In the genomic region with DNA sequence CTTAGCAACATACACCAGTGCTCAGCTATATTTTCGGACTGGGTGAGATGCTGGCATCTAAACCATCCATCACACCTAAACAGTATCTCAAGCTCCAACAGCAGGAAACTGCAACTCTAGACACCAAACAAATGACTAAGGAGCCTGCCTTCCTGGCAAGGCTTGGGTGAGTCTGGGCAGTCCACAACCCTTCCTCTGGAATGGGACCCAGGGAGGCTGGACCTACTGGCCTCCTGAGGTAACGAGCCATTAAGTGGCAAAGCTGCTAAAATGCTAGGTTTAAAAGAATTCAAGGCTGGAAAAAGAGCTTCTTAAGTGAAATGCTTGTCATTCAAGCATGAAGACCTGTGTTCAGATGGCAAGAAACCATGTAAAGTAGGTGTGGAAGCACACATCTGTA, we compare ENCODE assay signal across 23 mouse cellular contexts.
"Had no signal": no experiment of that assay in that cellular context is flagged by ENCODE, and none has a peak within 500 bp of the region (broad histone marks: within the 10 kb centered on the region; RNA-seq: fewer than 3 reads in every experiment).

No protein-coding gene starts in this region.

- H3K27ac ChIP-seq: layer of hippocampus, adult 2 months; limb, embryonic 10.5 days; limb, embryonic 13.5 days; liver, embryonic 12.5 days; liver, embryonic 15.5 days; lung, embryonic 15.5 days; midbrain, embryonic 10.5 days; midbrain, embryonic 13.5 days; neural tube, embryonic 13.5 days; stomach, postnatal 0 days had no signal

- H3K4me2 ChIP-seq: limb, embryonic 13.5 days; liver, embryonic 12.5 days; liver, embryonic 15.5 days; lung, embryonic 15.5 days; midbrain, embryonic 13.5 days; neural tube, embryonic 13.5 days had no signal

- ATAC-seq: inflammation-experienced regulatory T-cells, adult 6 months; intestine, embryonic 16.5 days; liver, embryonic 12.5 days; midbrain, embryonic 13.5 days; midbrain, embryonic 16.5 days had no signal

- DNase-seq: layer of hippocampus, adult 9-11 months; liver; lung, adult 18-20 months; lung, postnatal 10 days; lung, postnatal 36 days; thymus, adult 2 months; thymus, postnatal 14 days; thymus, postnatal 4 days had no signal

- H3K9me3 ChIP-seq: limb, embryonic 10.5 days; limb, embryonic 13.5 days; liver, embryonic 12.5 days; liver, embryonic 15.5 days; lung, embryonic 15.5 days; megakaryocyte, embryonic 14.5 days; midbrain, embryonic 10.5 days; midbrain, embryonic 13.5 days; neural tube, embryonic 13.5 days had no signal

- H3K9ac ChIP-seq: limb, embryonic 13.5 days; liver, embryonic 12.5 days; liver, embryonic 15.5 days; lung, embryonic 15.5 days; midbrain, embryonic 13.5 days; neural tube, embryonic 13.5 days had no signal

- H3K27me3 ChIP-seq: limb, embryonic 13.5 days; liver, embryonic 12.5 days; liver, embryonic 15.5 days; lung, embryonic 15.5 days; megakaryocyte, embryonic 14.5 days; midbrain, embryonic 13.5 days; neural tube, embryonic 13.5 days had no signal

- H3K4me3 ChIP-seq: layer of hippocampus, adult 2 months; limb, embryonic 10.5 days; limb, embryonic 13.5 days; liver, embryonic 12.5 days; liver, embryonic 15.5 days; lung, embryonic 15.5 days; megakaryocyte, embryonic 14.5 days; midbrain, embryonic 10.5 days; midbrain, embryonic 13.5 days; myocyte; neural tube, embryonic 13.5 days had no signal

- H3K4me1 ChIP-seq: limb, embryonic 10.5 days; limb, embryonic 13.5 days; lung, embryonic 15.5 days; midbrain, embryonic 10.5 days; midbrain, embryonic 13.5 days had no signal

- H3K36me3 ChIP-seq: limb, embryonic 10.5 days; limb, embryonic 13.5 days; liver, embryonic 12.5 days; liver, embryonic 15.5 days; lung, embryonic 15.5 days; midbrain, embryonic 13.5 days had no signal
